Mouse (Mus musculus): ENCODE data around the gene Adamts17.
A peak's percentile ranks its signal among the peaks of the same experiment; 100 is the strongest.

Gene Adamts17

DNA sequence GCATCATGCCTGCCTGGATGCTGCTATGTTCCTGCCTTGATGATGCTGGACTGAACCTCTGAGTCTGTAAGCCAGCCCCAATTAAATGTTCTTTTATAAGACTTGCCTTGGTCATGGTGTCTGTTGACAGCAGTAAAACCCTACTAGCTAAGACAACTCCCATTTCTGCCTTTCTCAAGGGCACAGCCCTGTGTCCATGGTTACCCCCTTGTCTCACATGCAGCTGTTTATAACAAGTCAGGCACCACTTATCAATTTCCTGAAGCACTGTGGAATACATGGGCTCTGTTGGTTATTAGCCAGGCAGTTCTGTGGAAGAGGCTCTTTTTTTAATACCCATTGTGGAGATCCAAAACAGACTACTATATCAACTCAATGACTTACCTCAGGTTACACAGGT lies 193.1 kb downstream of the Adamts17 start:
- DNase-seq (ENCODE audit: low read depth, low spot score): no peak

DNA sequence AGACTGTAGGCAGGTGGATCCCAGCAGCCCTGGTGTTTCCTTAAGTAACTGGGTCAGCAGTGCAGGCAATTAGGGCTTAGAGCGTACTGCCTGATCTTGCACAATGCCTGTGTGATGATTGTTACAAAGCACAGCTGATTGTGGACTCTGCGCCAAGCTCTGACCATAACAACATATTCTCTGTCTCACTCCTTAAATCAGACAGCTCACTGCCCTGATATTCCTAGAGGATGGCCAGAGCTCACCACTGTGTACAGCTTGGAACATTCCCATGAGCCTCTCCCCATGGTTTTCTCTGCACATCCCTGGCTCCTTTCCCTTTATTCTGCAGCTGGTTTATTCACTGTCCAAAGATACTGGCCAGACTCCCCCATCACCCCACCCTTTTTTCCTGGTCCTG lies 194.8 kb downstream of the Adamts17 start:
- no peak for DNase-seq (ENCODE audit: low read depth, low spot score)

DNA sequence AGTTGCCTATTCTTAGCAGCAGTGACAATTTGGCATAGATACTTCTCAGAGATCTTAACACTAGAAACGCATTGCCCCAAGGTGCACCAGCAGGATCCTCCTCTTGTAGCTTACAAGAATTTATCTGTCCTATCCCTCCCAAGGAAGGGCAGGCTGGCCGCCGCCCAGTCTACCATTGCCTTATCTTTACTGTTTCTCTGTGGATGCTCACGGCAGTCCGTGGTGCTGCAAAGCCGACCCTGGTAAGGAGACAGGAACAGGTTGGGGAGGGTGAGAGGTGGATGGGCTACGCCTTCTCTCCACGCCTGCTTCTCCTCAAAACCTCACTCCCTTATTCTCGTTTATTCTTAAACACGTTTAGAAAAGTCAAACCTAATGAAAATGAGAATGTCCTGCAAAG lies 195.7 kb downstream of the Adamts17 start:
- no peak for DNase-seq (ENCODE audit: low read depth, low spot score)

DNA sequence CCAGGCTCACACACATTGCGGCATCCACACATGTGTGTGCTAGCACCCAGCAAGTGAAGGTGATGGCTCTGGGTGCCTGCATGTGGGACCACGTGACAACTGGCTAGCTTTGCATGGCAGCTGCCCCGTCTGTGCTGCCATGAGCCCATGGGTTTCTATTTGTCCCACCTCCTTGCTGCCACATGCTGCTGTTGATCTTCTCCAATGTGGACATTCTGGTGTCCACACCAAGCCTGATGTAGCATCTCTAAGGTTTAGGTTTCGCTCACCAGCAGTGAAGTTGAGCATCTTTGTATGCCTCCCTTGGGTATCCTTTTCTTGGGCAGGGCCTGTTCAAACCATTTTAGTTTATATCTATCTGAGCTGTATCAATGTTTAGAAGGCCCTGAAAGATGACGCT lies 196.1 kb downstream of the Adamts17 start:
- DNase-seq (ENCODE audit: low read depth, low spot score): no peak

DNA sequence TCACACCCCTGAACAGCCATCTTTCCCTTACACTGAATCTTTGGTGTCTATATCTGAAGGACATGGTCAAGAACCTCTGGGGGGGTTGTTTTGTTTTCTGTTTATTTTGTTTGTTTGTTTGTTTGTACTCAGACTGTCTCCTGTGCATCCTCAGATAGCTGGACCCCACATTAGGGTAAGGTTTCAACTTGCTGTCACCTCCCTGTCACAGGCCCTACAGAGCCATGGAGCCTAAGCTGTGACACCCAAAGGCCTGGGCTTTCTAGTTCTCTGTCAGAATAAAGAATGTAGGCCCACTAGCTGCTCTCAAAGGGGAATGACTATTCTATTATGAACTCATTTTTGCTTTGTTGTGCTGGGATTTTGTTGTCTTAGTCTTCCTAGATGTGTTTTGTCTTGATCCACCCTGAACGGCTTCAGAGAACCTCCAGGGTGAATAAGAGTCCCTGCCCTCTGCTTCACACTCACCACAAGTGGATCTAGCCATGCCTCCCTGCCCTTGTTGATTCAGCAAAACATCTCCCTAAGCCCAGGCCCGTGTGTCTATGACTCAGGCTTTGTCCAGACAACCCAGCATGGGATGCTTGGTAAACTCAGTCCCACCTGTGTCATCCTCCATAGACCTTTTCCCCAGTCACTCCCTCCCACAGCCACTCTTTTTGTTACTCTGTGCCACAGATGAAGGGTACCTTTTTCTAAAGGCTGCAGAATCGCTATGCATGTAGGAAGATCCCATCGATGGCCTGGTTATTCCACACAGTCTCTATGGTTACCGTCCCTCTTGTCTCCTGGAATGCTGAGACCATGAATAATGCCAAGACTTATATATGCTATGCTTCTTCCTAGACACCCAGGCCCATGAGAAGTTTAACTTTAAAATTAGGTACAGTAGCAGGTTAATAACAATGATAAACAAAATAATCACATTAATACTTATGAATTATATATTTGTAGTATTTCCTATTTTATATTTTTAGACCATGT lies 197.3 kb downstream of the Adamts17 start:
- DNase-seq (ENCODE audit: low read depth, low spot score): no peak

DNA sequence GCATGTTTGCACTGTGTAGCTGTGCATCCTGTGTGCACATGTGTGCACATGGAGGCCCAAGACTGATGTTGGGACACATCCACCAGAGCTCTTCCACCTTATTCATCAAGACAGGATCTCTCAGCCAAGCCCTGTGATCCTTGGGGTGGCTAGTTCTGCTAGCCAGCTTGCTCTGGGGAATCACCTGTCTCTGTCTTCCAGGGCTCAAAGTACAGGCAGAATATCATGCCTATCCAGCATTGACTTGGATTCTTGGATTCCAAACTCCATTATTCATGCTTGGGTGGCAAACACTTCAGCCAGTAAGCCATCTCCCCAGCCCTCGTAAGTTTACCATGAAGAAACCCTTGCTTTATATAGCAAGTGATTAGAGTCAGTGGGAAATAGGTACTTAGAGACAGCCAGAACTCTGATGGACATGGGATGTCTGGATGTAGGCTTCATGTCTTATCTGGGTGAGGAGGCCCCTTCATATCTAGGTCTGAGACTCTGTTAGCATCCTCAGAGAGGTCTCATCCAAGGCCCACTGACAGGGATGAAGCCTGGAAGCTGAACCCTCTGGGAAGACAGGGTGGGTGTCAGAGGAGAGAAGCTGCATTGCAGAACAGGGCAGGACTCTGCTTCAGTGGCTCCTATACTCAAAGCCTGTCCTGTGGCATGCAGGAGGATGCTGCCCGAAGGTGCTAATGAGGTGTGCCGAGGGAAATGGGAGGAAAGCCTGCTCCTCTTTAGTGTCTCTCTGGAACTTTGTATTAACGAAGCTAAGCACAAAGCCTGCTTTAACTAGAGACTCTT lies 198.4 kb downstream of the Adamts17 start:
- DNase-seq (ENCODE audit: low read depth, low spot score): no peak

DNA sequence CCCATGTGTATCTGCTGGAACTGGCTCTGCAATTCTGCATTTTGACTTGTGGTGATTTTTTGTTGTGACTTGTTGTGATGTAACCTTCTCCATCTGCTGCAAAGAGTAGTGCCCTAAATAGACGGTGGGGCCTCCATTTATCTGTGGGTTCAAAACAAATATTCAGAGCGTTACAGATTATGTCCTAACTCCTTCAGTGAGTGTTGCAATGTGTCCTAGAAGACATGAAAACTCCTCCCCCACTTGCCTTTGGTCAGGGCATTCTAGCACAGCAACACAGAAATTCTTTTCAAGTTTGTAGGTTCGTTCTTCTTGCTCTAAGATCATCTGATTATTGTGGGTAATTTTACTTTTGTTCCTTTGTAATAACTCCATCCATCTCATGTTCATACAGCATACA lies 199.6 kb downstream of the Adamts17 start:
- no peak for DNase-seq (ENCODE audit: low read depth, low spot score)

DNA sequence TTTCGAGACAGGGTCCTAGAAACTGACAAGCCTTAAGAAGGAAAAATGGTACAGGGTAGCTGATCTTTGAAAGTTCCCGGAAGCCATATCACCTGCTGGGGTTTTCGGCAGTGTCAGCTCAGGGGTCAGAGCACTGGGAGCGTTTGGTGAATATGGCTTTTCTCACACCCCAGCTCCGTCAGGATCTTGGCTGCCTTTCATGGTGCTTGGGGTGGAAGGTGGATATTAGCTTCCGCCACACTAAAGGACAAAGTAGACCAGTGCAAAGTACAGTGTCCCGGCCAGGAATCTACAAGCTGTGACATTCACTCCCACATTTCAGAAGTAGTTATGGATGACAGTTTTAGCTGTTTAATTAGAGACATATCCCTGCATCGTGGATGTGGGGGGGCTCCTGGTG lies 200.3 kb downstream of the Adamts17 start:
- no peak for DNase-seq (ENCODE audit: low read depth, low spot score)

DNA sequence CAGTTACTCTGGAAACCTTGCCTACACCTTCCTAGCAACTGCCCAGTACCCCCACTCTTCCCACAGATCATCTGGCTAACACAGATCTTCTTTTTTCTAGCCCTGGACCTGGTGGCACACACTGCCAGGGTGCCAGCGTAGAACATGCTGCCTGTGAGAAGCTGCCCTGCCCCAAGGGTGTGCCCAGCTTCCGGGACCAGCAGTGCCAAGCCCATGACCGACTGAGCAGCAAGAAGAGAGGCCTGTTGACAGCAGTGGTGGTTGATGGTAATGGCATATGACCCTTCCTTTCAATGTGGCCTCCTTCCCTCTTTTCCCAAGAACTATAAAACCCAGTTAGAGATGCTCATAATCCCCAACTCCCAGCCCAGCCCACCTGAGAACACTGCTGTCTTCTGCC lies 202.2 kb downstream of the Adamts17 start:
- DNase-seq (ENCODE audit: low read depth, low spot score): no peak

DNA sequence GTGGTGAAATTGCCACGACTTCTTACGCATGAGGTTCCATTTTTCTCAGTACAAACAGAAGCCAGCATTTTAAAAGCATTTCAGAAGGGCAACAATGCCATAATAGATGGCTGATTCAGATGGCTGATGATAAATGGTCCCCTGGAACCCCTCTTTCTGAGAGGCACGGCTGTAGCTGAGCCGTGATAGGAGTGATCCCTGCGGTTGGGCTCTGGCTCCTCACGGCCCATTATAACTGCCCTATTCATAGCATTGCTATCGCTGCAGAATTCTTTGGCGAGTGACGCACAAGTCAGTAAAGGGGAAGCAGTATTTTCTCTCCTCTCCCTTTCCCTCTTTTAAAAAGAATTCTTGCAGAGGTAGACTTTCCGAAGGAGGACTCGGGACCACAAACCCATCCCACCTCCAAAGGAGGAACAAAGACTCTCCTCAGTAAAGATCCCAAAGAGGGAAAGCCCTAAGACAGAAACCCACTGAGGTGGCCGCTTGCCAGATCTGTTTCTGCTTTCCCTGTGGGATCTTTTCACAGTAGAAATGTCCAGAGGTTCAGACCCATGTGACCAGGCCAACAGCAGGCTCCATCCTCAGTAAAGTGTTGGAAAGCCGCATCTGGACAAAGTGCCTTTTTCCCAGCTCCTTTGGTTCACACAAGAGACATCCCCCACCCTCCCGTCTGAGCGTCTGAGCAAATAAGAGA lies 204.7 kb downstream of the Adamts17 start:
- no peak for DNase-seq (ENCODE audit: low read depth, low spot score)

DNA sequence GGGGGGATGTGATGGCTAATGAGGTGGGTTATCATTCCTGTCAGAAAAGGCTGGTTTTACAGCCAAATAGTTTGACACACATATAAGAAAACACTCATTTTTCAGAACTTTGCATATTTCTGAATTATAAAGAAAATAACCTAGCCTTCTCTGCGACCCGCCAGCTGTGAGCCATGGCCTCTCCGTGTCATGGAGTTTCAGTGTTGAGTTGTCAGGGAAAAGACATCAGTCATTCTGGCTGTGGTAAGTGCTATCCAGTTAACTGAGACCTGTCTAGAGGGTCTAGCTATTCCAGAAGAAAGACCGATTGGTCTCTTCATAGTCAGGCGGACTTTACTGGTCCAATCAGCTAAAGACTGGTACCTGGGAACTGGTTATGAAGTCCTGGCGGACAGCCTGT lies 205.7 kb downstream of the Adamts17 start:
- no peak for DNase-seq (ENCODE audit: low read depth, low spot score)

DNA sequence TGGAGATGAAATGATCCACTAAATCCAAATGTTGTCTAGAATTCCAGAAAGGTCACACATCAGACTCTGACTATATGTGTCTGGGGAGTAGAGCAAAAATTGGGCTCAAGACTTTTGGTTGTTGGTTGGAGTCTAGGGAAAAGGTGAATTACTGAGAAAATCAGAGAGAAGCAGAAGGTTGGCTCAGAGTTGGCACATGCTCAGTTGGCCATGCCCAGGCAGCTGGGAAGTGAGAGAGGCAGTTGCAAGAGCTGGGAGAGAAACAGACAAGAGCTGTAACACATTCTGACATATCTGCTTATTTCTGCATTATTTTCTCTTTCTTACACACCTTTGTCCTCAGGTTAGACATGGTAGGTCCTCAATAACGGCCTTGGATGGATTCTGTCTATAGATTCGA lies 209.7 kb downstream of the Adamts17 start:
- no peak for DNase-seq (ENCODE audit: low read depth, low spot score)

DNA sequence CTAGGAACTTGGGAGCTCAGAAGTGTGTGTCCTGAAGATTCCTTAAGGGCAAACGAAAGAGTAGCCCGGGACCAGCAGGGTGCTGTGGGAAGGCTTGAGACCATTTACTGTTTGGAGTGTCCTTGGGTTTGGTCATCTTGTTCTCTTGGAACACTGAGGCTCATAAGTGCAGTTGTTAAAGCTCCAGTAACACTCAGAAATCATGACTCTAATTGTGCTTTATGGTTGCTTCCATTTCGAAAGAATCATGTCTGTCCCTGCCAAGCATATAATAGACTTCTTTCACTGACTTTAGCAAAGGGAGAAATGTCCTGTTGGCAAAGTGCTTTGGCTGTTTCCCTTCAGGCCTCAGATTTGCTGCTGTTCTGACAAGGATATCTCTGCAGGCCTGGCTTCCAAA lies 210.9 kb downstream of the Adamts17 start:
- no peak for DNase-seq (ENCODE audit: low read depth, low spot score)

DNA sequence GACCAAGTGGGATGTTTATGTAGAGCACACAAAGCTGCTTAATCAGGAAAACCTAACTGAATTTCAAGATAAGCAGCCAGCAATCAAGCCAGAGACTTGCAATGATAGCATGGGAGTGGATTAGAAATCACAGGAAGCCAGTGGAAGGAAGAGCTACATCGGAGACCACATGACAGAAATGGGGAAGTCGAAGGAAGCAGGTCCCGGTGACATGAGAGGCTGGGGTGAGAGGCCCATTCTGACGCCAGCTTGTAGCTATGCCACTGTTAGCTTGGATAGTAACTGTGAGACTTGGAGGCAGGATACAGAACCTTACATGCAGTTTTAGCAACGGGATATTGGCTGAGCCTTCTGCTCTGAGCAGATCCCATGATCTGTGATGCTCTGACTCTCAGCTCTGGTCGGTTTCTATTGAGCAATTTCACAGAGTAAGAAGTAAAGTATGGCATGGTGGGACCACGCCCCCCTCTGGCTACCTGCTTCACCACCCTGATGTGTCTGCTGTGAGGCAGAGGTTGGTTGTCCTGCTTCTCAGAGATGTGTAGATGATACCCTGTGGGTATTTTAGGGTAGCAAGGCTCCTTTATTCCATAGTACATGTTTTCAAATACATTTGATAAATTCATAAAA lies 211.7 kb downstream of the Adamts17 start:
- DNase-seq (ENCODE audit: low read depth, low spot score): no peak

DNA sequence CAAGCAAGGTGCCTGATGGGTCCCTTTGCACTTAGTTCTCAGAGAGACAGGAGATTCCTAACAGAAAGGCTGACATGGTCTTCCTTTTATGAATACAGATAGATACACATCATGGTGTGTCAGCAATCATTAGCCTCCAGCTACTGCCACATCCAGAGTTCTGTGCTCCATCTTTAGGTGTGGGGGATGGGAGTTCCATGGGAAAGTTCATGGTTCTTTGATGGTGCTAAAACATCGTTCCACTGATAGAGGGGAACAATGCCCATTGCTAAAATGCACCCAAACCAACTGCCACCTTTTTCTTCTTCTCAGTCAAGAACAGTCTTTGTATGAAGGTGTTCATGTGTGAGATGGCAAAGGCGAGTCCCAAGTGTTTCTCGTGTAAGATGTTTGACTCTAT lies 215.3 kb downstream of the Adamts17 start:
- no peak for DNase-seq (ENCODE audit: low read depth, low spot score)

DNA sequence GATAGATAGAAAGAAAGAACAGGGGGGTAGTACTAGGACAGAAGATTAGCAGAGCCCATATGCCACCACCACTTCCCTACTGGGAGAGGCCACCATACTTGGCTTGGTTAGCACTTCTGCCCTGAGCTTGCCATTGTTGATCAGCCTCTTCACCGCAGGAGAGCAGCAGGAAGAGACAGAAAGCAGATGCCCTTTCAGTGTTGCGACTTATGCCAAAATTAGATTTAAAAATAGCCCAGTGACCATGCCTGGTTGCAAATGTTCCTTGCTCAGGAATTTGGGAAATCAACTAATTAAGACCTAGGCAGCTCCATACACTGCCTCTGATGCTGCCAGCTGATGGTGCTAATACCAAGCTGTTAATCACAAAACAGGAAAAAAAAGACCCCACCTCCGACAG lies 216.0 kb downstream of the Adamts17 start:
- DNase-seq (ENCODE audit: low read depth, low spot score): no peak

DNA sequence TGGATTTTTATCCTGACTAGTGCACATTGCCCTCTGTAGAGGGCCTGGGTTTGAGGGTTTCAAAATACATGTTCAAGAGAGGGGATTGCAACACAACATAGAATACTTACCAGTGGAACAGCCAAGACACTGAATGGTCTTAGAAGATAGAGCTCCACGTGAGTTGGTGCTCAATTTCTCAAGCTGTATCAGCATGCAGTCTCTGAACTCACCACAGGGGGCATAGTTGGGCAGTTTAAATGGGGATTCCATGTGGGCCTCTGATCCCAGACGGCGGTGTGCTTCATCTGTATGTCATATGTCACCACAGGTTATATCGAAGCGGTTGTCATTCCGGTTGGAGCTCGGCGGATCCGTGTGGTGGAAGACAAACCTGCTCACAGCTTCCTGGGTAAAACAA lies 222.2 kb downstream of the Adamts17 start:
- DNase-seq (ENCODE audit: low read depth, low spot score): peak; percentile 13

DNA sequence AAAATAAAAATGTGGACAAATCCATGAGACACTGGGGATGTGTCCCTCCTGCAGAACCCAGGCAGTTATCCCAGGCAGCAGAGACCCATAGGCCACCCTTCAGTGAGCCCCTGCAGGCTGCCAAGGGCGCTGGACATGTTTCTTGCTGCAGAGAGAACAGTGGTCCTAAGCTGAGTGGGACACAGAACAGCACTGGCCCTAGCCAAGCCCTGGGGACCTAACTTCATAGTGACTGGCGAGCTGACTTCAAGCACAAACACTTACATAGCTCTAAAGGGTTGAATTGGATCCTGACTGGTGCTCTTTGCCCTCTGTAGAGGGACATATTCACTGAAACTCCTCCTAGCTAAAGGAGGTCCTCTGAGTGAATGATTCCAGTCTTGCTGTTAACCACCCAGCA lies 223.0 kb downstream of the Adamts17 start:
- no peak for DNase-seq (ENCODE audit: low read depth, low spot score)

DNA sequence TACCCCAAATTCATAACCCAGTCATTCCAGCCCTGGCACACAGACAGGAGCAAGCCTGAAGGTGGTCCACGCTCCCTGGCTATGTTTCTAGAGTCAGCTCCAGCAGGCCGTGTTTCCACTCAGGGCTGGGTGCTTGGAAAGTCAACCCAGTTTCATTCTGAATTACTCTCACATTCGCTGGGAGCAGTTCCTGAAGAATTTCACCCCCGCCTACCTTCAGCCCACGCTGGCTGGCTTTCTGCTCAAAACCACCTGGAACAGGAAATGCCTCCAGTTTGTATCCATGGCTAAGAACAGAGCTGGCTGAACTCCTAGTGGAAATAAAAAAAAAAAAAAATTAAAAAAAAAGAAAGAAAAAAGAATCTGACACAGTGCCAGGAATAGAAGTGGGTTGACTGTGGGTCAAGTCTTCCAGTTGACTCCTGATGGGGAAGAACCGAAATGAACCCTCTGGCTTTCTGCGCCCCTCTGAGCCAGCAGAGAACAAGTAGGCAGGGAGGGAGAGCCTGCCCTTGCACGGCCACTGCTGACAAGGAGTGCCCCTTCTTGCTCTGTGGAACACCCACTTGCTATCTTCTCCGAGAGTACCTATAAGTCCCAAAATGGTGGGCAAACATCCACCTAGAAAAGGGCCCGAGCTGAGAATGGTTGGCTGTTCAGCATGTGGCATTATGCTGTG lies 225.2 kb downstream of the Adamts17 start:
- DNase-seq (ENCODE audit: low read depth, low spot score): no peak

DNA sequence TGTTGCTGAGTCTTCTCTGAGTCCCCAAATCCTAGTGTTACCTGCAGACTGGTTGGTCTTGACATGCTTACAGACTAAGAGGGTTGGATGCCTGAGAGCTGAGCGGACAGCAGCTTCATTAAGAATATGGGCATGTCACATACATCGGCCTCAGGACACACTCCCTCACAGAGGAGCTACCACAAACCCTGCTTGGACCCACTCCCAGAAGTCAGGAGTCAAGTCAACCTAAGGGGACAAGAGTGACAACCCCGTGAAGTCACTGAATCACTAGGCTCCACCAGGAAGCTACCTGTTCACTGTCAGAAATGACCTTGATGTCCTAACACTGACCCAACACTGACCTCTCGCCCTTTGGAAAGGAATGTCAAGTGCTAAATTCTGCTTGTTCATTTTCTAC lies 226.1 kb downstream of the Adamts17 start:
- DNase-seq (ENCODE audit: low read depth, low spot score): no peak

DNA sequence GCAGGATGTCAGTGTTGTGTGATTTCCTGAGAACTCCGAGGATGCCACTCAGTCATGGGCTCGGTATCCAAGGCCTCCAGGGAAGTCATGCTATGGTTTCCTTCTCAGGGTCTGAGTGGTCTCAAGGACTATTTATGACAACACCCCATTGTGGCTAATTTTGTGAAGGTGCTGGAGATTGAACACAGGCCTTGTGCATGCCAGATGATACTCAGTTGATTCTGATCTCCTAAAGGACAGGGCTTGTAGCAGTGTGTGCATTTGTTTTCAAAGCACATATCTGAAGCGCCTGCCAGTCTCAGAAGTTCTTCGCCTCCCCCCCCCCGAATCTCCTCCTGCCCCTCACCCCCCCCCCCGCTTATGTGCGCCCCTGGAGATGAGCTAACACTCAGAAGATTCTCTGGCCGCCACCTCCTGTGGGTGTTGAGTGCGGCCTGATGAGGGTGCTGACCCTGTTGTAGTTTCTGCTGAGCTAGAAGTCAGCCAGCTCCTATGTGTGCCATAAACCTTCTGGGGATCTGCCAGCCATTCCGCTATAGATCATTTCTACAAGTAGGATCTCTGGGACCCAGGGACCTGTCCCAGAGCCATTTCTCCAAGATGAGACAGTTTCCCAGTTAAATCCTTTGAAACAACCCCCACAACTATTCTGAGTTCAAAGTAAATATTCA lies 232.6 kb downstream of the Adamts17 start:
- DNase-seq (ENCODE audit: low read depth, low spot score): no peak

Data from WW6 (cell line).